Mouse (Mus musculus) left cerebral cortex, adult 2 months (tissue): ENCODE data around the gene Slc7a7. TPM values are rescaled to one million over a fixed set of nuclear protein-coding genes. Genes with fewer than 3 reads are reported as not detected.

Source experiments
- DNase-seq, 2 experiments: peaks; one replicate each; pipeline ENCODE4 v3.0.0; 2021 to 2022; ENCODE audit warnings: low spot score in 2 of 2, mixed read lengths in 1 of 2; ENCODE audit errors: extremely low spot score in 1 of 2
- H3K27ac ChIP-seq: fragments of 200-600 bp; 2 replicates; pipeline ENCODE4 v1.8.1; 2022
- H3K4me3 ChIP-seq: fragments of 200-600 bp; 2 replicates; pipeline ENCODE4 v1.8.1; 2022
- CTCF ChIP-seq: fragments of 200-600 bp; IDR thresholded peaks from 2 replicates; pipeline ENCODE4 v1.8.1; 2022; ENCODE audit warnings: antibody characterized with exemption, mild to moderate bottlenecking, moderate library complexity
- intact Hi-C: fragments of 180-260 bp; cut with DNase I; formaldehyde crosslinking; loops from one replicate; pipeline ENCODE4 v1.15.1; 2025
- long read RNA-seq, 2 experiments: library from polyadenylated mRNA; stranded (forward); transcript quantifications; one replicate each; pipeline ENCODE4 v2.0.0; 2021; ENCODE audit warnings: borderline mapping rate in 2 of 2
- total RNA-seq, 2 experiments: library from RNA; stranded (reverse); gene quantifications; 2 replicates each; pipeline ENCODE4 v1.2.3; 2021

Slc7a7 gene
- total RNA-seq, result 1 to 10 TPM; 1.6 to 3.4 TPM
- long read RNA-seq, experiment 1, partial matches to known transcripts, result 0 of 2 reads
- long read RNA-seq, experiment 1, other reads (novel, unspliced or antisense), result 0 of 2 reads
- long read RNA-seq, experiment 2, partial matches to known transcripts, result 1 of 1 reads
- long read RNA-seq, experiment 2, other reads (novel, unspliced or antisense), result 0 of 1 reads

GRCm38 (mm10) chr14:54417623-54418081, at the start of gene Slc7a7:
Slc7a7 (minus strand) TSS chr14:54417780.
- no peak for DNase-seq
- Histone ChIP-seq H3K4me3 (no peak within 1 kb of the TSS), H3K27ac (no peak within 1 kb of the TSS)
- no peak; the same call in none of the 2 replicates for TF ChIP-seq CTCF
- intact Hi-C loops, result no loop called here

GRCm38 (mm10) chr14:54464293-54465005, 46.9 kb upstream of the Slc7a7 start:
- peak in 1 of 2 experiments; percentile 36 for DNase-seq
- peak; percentile 64 for TF ChIP-seq CTCF
- intact Hi-C loops, result loop anchor here (2.0 kb wide), 2 partner anchors 30 to 52 kb away; partner anchors contain the start of gene Prmt5
- peak overlapping the region; percentile 75 for H3K27ac ChIP-seq
- peak overlapping the region; percentile 88 for H3K4me3 ChIP-seq

DNA sequence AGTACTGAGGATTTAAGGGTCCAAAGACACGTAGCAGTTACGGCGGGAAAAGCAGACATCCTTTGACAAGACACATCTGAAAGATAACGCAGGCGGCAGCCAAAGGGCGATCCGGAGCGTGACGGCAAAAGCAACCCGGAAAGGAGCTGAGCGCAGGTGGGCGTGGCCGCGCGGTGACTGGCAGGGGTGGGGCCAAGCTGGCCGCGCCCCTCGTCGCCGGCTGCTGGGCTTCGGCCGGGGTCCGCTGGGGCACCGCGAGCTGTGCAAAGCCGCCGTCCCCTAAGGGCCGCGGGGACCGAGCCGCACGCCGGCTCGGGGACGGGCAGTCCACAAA, 46.3 kb upstream of the Slc7a7 start, which contains the start of gene Lrp10:
Gene Lrp10 (plus strand): TSS at position 179 of the 334 bp plus-strand sequence.
- peak; percentile 83 to 84 for DNase-seq
- intact Hi-C loops, result loop anchor here (2.0 kb wide), 2 partner anchors 31 to 53 kb away; partner anchors contain the start of gene Prmt5
- peak within 1 kb of the TSS; percentile 75 for H3K27ac ChIP-seq
- peak within 1 kb of the TSS; percentile 88 for H3K4me3 ChIP-seq
- TF ChIP-seq CTCF, result no peak

DNA sequence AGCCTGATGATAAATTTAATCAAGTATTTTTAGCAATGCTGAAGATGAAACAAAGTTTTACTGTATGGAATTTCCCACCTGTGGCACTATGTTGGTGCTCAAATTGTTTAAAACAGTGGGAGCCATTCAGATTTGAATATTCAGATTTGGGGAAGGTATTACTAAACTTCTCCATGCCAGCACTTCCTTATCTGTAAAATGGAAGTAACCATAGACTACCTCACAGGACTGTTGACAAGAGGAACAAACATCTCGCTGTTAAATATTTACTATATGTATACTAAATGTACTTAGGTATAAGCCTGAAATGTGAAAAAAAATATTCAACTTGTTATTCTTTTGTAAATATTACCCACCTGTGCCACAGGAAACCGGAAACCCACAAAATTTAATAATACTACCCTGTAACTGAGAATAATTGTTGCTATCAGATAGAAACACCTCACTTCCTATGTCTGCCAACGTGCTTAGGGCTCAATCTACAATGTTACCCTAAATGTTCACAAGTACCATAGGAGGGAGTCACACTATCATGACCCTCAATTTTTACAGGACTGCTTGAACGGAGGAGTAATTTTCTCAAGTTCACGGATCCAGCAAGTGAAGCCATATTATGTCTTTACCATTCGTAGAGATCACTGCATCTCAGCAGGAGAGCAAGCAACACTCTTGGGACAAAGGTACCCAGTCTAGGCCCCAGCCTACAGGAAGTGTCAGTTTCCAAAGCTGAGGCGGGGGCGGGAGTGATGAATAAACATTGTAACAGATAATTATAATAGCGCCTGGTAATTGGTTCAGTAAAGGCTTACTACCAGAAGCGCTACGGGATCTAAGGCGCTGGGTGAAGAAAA, 45.8 kb upstream of the Slc7a7 start:
- no peak for TF ChIP-seq CTCF
- DNase-seq, result no peak
- Histone ChIP-seq H3K4me3 (peak overlapping the region; percentile 88), H3K27ac (peak overlapping the region; percentile 75)
- intact Hi-C loops, result no loop called here

DNA sequence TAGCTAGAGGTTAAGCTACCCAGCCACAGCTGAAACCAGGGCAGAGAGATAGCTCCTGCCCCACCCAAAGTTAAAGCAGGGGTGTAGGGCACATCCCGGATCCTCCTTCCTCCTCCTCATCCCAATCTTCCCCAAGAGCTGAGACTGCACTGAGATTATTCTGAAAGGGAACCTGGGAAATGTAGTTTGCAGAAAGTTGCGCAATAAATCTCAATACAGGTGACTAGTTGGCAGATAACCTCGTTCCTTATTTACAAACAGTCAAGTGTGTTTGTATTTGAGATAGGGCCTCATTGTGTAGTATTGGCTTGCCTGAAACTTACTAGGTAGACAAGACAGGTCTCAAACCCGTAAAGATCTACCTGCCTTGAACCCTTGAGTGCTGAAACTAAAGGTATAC, 44.6 kb upstream of the Slc7a7 start:
- DNase-seq, result no peak
- no peak overlapping the region for H3K4me3 ChIP-seq
- H3K27ac ChIP-seq, result no peak overlapping the region
- no peak for TF ChIP-seq CTCF
- intact Hi-C loops, result no loop called here

GRCm38 (mm10) chr14:54457907-54458569, 40.5 kb upstream of the Slc7a7 start:
- TF ChIP-seq CTCF, result no peak
- Histone ChIP-seq H3K4me3 (no peak overlapping the region), H3K27ac (no peak overlapping the region)
- DNase-seq, result no peak
- intact Hi-C loops, result no loop called here

- DNase-seq, result no peak
- intact Hi-C loops, result no loop called here
- TF ChIP-seq CTCF, result no peak
Observed at GRCm38 (mm10) chr14:54454669-54455528, 37.3 kb upstream of the Slc7a7 start.

DNA sequence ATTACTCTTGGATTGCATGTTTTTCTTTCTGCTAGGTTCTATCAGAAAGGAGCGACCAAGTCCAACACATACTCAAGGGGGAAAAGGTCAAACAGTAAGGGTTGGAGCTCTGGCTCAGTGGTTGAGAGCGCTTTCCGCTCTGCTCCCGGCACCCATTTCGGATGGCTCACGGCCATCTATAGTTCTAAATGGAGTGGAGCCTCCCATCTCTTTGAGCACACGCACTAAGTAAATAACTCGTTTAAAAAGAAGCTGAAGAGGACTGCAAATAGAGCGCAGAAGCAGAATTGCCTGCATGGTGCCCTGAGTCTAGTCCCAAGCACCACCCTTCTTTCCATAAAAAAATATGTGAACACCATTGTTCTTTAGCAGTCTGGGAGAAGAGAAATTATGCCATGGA, 36.0 kb upstream of the Slc7a7 start:
- no peak for TF ChIP-seq CTCF
- no peak for DNase-seq
- intact Hi-C loops, result no loop called here

More at GRCm38 (mm10) chr14:54454669-54455528, 37.3 kb upstream of the Slc7a7 start:
- no peak overlapping the region for H3K4me3 ChIP-seq
- H3K27ac ChIP-seq, result no peak overlapping the region

GRCm38 (mm10) chr14:54445476-54445875, 27.9 kb upstream of the Slc7a7 start:
- Histone ChIP-seq H3K27ac (no peak overlapping the region), H3K4me3 (no peak overlapping the region)
- no peak for TF ChIP-seq CTCF
- DNase-seq, result no peak
- intact Hi-C loops, result no loop called here

More for the DNA sequence above, 36.0 kb upstream of the Slc7a7 start:
- Histone ChIP-seq H3K4me3 (no peak overlapping the region), H3K27ac (no peak overlapping the region)

GRCm38 (mm10) chr14:54443712-54444618, 26.4 kb upstream of the Slc7a7 start:
- Histone ChIP-seq H3K4me3 (no peak overlapping the region), H3K27ac (no peak overlapping the region)
- no peak for TF ChIP-seq CTCF
- DNase-seq, result no peak
- intact Hi-C loops, result no loop called here
